Mouse (Mus musculus) NIH3T3 (cell line): ENCODE measurements at regions not wholly inside any gene's neighbourhood (a gene's known extent, or its start where the extent isn't known, plus 50 kb on each side); places are given as distances from the start of the nearest gene placed in this dataset.
A peak's percentile ranks its signal among the peaks of the same experiment; 100 is the strongest.

Experiments used
- DNase-seq: peaks from one replicate; pipeline ENCODE4 v3.0.0-alpha.2; 2012; ENCODE audit warnings: low read depth

DNA sequence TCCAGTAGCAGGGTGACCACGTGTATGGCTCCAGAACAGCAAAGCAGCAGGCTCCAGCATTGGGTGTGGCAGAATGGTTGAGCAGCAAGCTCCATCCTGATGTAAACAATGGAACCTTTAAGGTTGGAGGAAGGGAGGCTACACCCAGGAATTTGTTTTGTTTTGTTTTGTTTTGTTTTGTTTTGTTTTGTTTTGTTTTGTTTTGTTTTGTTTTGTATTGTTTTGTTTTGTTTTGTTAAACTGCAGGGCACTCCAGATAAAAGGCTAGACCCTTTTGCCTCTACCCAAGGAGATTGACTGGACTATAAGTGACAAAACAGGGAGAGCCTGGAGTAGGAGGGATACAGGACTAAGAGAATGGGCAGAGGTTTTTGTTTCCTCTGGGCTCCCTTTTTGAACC, 647.5 kb downstream of the Kcnj3 start:
- DNase-seq = no peak

DNA sequence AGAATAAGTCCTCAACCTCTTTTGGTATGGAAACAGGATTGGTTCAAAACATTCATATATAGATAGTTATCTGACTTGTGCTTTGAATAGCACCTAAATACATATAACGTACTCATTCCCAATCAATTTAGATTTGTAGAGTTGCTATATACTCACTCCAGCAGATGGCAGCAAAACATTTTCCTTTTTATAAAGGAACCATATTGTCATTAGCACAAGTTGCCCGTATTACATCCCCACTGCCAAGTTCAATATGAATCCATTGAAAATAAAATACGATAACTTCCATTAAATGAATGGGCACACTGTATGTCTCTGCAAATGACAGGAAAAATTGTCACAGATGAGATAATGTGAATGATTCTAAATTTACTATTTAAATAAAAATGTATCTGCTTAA, 673.8 kb downstream of the Kcnj3 start:
- peak; percentile 58 for DNase-seq

DNA sequence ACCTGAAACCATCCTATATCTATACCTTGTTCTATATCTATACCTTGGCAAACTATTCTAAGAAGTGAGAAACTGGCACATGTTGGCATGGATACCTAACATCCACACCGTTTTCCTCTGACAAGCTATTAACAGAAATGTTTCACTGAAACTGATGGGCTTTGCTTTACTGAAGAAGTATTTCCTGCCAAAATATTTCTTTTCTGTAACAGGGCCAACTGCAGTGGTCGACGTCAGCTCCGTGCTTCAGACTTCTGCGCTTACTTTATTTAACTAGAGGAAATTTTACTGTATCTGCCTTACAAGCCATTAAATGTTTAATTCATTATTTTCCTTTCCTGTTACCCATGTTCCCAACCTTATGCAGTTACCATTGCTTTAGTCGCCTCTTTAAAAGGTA, 674.2 kb downstream of the Kcnj3 start:
- DNase-seq = no peak

DNA sequence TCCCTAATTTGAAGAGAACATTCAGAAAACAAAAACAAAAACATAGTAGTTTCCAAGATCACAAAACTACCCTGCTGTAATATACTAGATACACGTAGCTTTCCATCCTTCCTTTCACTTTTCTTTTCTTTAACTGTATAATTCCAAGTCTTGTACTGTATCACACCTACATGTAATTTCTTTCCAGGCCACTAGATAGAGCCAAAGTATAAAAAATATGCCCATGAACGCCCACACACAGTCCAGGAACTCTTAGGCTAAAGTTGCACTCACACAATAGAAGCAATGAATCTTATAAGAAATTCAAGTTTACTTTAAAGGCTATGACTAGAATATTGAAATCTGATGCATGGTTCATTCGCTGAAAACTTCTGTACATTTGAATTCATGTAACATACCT, 678.7 kb downstream of the Kcnj3 start:
- DNase-seq = peak; percentile 80

DNA sequence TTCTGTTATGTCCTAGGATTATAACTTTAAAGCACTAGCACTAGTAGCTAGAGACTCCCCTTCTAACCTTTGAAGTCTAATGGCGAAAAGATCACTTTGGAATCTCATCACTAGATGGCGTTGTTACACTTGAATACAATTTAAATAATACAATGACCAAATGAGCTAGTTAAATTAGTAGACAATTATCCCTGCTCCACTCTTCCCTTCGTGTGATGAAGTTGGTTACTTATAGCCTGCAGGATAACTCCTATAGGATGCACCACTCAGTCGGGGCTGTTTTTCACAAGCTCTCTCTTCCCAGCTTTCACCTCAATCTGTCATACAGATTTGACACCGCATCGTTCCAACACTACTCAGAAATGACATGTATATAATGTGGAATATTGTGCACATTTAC, 683.6 kb downstream of the Kcnj3 start:
- peak; percentile 62 for DNase-seq

DNA sequence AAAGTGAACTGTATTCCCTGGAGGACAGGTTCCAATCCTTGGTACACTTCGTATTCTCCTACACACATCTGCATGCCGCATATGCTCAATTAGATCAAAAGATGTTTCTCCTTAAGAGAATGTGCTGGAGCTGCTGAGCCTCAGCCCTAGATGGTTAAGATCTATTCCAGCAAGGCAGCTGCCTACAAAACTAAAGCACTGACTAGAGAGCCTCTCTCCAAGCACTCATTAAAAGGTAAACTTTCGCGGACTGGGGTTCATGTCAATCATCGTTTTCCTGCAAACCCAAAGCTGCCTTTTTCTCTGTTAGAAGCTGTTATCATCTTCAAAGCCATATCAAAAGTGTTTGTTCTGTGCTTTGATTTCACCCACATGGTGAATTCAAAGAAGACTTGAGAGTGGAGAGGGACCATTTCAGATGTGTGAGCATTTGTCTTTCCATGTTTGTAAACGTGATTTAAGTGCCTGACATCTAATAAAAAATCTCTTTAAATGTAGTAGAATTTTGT, 711.4 kb downstream of the Kcnj3 start:
- DNase-seq = no peak

DNA sequence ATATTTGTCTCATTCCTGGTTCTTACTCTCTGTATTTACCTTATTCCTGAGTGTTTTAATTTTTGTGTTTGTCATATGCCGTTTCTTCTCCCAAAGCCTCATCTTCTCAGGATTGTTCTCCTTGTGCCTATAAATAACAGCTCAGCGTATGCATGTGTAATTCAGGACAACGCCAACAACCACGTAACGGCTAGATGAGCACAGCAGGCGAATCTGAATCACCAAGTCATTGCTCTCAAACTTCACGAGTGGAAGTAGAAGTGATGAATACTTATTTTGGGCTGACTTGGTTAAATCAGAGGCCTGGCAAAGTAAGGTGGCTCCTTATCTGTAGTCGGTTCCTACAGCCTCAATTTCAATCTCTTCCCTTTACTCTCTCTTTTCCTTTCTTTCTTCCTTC, 760.7 kb downstream of the Kcnj3 start:
- DNase-seq = no peak

DNA sequence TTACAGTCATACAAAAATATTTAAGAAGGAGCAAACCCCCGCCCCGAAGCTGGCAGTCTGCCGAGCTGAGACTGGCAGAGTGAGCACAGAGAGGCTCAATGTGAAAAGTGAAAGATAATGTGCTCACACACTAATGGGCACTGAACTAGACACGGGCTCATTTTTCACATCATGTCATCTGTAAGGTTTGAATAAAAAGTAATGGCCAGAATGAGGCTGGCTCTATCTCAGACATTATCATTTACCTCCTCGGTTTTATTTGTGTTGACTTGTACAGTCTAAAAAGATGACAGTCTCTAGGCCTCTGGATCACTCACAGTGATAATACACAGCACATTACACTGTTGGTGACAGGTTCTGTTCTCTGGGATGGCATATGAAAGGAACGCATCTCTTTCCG, 791.7 kb downstream of the Kcnj3 start:
- no peak for DNase-seq

DNA sequence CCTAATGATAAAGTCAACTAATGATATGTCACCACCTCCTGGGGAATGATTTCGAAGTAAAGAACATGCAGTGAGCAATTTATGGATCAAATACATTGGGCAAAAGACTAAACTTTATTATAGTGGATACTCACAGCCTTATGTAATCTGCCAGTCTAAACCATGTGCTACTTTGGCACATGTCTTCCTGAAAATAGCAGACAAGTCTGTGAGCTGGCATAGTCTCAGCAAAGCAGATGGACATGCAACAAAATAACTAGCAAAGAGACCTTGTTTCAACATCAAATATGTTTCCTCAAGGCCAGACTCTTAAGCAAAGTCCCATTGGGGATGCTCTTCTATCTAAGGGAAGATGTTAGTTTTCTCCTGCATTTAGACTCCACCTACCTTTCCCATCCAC, 797.3 kb downstream of the Kcnj3 start:
- no peak for DNase-seq

DNA sequence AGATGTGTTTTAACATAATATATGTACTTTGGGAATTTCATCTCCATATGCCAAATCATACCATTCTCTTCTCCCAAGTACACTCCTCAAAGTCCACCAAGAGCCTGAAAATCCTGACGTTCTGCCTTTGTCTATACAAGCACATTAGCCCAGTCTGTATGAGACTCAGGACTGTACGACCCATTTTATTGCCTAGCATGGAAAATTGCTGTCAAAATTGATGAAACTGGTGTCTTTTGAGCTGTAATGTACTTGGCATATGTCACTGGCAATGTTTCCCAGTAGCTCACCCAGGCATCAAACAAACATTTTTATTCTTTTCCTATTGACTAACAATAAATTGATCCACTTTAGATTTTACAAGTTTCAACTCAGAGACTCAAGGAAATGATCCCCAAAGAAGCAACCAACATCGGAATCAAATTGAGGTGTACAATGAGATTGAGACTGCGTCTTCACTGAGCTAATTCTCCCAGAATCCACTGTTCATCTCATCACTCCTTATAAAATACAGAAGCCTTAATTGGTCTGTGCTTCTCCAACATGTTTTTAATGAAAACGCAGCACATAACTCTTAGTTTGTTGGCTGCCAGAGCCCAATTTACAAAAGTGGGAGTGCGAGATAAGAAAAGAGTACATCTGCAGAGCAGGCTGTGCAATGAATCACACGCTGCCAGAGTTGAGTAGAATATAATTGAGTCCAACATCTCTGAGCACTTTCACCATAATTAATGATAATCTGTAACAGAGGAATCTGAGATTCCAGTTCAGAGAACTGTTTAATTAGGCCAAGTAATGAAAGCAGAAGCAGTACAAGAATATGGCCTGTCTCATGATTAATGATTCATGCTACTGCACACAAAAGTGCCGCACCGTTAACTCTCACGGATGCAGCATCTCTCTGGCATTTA, 821.5 kb downstream of the Kcnj3 start:
- DNase-seq = no peak

DNA sequence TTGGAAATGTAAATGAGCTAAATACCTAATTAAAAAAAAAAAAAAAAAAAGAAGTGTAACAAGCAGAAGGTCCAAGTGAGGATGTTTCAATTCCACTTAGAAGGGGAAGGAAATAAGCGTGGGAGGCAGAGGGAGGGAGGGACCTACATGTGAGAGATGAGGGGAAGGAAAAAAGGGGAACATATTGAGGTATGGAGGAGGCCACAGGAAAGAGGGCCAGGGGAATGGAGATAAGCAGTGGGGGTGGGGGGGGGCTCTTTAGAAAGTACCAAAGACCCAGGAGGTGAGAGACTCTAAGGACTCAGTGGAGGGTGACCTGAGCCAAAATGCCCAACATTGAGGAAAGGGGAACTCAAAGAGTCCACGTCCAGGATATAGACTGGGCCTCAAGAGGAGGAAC, 818.9 kb downstream of the Nr4a2 start:
- no peak for DNase-seq

DNA sequence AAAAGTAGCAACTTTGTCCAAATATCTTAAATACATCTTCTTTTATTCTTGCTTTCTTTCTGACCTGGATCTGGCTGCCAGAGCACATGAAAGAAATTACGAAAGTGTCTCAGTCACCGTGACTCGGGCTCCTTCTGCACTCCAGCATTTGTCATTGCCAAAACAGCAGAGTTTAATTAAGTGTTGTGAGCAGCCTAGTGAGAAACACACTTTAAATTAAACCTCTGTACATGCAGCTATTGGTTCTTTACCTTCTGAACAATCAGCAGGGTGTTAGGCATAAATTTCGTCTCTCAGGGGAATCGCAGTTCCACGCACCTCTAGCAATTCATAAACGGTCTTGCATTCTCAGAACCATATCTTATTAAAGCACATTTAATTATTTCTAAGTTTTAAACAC, 802.1 kb downstream of the Nr4a2 start:
- DNase-seq = no peak

DNA sequence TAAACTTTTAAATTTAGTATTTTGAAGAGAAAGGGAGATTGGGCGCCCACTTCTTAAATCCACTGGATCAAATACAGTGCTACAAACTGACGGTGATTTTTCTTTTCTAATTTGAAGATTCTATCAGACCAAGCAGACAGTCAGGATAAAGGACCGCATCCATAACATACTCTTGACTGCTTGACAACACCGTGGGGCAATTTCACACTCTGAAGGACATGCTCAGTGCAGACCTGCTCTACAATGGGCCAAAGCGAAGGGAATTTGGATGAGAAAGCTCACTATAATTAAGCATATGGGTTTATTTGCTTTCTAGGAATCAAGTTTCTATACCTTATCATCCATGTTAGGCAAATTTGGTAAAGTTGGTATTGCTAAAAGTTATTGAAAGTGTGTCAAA, 801.3 kb downstream of the Nr4a2 start:
- no peak for DNase-seq

DNA sequence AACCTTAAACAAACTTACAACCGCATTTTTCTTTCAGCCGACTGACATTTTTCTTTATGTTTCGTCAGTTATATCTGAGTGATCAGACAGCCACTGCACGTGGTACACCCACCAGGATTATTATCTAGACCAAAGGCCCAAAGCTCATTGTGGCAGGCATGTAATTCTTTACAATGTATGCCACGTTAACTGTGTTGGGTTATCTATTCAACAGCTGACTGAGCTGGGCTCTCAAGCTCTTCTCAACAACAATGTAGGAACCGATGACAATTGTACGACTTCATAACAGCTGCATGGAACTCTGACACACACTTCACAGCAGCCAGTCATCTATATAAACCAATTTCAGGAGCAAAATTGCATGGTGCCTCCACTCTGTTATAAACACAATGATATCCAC, 787.8 kb downstream of the Nr4a2 start:
- DNase-seq = no peak

DNA sequence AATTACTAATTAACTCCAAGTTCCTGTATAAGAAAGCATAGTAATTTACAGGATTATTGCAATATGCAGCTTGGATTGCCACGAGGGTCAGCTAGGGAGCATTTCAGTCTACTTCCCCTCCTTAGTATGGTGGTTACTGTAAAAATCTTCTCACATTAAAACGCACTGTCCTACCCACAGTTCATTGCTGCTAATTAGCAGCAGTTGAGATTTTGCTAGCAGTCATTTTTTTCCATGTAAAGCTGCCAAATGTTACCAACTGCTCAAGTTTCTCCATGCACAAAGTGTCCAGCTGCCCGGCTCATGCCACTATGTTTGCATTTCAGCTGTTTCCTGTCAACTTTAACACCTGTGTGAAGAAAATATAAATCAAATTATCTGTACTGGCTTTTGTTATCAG, 759.7 kb downstream of the Nr4a2 start:
- DNase-seq = no peak
